Mouse (Mus musculus): ENCODE results near the gene Dab1.

Dab1 gene

DNA sequence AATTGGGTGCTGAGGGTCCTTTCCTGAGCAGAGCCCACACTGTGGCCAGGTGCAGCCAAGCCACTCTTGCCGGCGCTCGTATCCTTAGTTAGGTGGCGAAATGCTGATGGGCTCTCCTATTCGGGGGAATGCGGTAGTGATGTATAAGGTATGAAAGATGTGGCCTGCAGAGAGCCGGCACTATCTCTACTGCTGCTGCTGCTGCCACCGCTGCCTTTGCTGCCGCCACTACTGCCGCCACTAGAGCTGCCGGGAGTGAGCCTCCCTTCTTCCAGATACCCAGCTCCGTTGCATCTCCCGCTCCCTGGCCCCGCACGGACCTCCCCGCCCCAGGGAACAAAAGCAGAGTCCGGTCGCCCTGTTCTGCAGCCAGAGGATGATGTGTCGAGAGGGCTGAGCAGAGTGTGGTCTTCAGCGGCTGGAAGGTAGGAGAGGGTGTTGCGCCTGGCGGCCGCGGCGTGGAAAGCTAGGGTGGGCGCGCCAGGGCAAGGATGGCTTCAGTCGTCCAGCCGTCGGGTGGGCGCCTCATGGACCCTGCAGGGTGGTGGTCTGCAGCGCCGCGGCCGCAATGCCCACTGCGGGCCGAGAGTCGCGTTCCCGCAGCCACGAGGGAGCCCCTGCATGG is at the start of gene Dab1:
Gene Dab1, plus strand, starts transcription at position 39 of the 625 bp plus-strand sequence.
- no peak for DNase-seq

DNA sequence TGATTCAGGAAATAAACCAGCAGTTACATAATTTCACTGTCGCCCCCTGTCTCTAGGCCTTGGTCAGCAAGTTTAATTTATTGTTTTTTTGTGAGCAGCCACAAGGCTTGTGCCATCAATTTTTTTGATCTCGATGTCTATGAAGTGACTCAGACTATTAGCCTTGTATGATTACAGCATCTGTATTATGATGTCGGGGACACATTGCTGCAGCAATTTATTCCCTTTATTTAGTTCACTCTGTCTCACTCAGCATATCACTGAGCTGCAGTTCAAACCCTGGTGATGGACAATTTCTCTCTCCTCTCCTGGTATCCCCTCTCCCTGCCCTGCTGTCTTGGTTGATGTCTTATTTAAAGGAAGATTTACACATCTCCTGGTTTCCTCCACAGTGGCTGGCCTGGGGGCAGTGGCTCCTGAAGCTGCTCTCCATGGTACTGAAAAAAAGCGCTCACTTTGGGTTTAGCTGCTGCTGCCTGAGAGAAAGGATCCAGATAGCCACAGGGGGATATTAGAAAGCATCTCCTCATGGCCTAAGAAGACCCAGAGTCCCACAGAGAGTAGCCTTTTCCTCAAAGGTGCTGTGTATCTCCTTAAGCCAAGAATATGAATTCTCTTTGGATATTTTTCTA is 47.3 kb upstream of the Dab1 start:
- peak; percentile 64 for DNase-seq

DNA sequence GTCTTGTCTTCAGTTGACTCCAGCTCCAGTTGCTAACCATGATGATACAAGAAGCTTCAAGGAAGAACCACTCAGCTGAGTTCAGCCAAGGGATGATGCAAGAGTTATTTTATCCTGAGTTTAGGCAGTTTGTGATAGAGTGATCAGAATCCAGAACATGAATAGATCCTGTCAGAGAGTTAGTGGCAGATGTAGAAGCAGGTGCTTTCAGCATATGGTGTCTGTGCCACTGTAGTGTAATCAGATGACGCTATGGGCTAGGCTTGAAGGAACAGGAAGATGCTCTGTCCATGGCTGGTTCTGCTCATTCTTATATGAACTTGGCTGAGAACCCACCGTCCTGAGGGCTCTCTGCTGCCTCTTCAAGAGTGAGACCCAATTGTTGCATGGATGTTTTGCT is 43.6 kb upstream of the Dab1 start:
- no peak for DNase-seq

DNA sequence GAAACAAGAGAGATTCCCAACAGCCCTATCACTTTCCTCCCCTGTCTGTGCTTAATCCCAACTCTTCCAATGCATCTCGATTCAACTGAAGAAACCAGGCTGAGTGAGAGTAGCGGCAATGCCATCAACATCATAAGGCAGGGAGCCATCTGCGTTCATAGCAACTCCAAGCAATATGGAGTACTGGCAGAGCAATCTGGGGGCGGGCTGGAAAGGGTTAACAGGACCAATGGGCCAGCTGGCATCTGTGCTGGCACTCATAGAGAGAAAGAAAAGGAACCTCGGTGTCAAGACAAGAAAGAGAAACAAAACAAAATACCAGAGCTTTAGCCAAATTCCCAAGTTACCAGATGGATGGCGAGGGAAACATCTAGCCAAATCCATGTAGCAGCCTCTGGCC is 42.9 kb upstream of the Dab1 start:
- DNase-seq, result no peak

DNA sequence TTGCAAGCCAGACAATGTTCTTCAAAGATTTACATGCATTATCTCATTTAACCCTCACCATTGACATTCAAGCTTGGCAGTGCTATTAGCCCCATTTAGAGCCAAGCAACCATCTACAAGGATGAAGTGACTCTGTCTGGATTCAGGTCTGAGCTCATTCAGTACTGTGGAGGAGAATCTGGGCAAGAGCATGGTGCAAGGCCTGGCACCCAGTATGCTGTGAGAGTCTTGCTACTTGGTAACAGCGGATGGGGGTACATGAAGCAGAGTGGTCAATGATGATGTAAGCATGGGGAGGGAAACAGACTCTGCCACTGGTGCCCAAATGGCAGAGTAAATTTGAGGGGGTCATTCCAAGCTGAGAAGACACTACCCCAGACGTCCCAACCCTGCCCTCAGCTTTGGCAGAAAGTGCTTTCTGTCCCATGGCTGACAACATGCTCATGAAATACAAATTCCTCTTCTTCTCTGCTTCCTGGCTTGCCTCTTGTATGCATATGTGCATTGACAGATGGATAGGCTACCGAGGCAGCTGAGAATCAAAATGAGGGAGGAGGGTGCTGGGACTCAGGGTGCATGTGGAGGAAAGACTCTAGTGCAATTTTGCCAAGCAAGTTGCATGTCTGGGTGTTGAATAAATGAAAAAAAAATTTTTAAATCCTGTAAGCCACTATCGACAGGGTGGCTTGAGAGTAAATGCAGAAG is 41.9 kb upstream of the Dab1 start:
- DNase-seq, result no peak

DNA sequence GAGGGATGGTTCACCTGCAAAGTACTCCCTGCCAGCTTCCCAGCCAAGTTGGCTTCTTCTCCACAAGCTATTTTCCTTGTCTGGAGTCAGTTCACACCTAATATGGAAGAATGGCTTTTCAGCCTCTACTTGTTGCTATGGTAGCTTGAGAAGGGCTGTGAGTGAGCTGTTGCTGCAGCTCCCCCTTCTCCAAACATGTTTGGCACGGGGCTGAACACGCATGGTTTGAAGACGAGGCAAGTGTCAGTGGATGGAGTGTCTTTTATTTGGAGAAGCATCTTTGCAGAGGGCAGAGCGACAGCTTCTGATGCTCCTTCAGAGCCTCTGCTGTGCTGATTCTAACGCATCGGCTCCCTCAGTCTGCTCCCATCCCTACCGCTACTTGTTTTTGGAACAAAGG is 41.3 kb upstream of the Dab1 start:
- DNase-seq, result no peak

DNA sequence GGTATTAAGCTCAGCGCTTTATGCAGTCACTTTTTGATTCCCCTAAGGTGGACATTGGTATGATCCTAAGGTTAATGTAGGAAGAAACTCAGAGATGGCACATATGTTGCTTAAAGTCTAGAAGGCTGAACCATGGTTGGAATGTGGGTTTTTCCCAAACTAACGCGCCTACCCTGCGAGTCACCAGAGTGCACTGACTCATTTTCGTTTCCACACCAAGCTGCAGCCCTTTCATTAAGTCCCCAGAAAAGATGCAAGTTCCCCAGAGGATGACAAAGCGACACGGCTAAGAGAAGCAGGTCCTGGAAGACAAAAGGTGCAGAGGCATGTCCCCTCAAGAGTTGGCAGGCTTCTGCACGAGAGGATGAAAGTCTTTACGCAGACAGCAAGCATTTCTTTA is 39.1 kb upstream of the Dab1 start:
- no peak for DNase-seq

DNA sequence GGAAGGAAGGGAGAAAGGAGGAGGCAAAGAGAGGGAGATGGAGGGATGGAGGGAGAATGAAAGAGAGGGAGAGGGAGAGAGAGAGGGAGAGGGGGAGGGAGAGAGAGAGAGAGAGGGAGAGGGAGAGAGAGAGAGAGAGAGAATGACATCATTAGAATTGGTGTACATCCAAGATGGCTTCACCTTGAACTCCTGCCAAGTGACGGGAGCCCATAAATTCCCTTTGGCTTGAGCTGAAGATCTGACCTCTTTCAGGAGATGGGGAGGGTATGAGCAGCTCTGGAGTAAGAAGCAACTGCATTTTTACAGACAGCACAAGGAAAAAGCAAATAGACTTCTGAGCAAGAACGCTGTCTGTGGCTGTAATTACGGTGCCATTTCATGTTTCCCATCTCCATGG is 4.1 kb upstream of the Dab1 start:
- DNase-seq, result peak; percentile 11

DNA sequence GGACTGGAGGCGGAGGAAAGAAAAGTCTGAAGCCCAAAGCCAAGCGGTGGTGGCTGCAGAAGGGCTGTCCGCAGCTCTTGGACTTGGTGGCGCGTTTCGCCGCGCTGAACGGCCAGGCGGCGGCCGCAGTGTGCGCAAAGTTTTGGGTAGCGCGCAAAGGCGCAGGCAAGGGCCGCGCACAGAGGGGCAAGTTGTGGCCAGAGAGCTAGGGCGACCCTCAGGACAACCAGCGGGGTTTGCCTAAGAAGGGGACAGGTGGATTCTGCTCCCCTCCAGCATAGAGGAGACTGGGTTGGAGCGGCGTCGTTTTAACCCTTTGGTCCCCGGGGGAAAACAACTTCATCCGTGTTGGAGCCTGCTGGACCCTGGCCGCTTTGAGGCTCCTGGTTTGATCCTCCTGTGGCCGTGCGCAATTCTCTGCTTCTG is 800 bp downstream of the Dab1 start:
- peak; percentile 27 for DNase-seq

DNA sequence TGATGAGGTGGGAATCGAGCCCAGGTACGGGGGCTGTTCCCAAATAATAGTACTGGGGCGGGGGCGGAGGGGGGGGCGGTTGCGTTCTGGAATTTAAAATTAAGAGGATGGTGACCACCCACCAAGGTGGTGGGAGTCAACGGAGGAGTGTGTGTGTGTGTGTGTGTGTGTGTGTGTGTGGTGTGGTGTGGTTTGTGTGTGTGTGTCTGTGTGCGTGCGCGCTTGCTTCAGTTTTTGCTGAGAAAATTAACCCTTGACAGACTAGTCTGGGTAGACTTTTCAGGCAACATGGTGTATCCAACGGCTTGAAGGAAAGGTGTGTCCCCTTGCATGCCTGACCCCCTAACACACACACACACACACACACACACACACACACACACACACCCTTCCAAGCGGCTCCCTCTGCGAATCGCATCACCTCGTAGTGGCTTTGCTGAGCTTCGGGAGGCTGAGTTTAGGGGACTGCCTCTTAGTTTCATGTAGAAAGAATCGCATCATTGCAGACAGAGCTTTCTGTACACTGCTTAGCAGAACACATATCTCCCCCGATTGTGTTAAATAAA is 1.5 kb downstream of the Dab1 start:
- no peak for DNase-seq

DNA sequence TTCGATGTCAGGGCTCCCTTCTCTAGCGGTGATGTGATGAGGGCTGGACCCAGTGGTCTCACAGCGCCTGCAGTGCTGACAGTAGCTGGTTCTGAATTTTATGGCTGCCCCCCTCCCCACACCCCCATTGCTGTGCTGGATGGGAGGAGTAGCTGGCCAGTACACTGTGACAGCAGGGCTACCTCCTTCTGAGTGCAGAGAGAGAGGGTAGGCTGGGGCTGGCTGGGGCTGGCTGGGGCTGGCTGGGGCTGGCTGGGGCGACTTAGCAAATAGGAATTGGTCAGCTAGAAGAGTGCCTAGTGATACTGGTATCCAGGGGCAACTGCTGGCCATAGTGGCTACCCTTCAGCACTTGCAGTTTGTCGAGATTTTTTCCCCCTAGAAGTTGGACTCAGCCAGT is 2.4 kb downstream of the Dab1 start:
- no peak for DNase-seq

DNA sequence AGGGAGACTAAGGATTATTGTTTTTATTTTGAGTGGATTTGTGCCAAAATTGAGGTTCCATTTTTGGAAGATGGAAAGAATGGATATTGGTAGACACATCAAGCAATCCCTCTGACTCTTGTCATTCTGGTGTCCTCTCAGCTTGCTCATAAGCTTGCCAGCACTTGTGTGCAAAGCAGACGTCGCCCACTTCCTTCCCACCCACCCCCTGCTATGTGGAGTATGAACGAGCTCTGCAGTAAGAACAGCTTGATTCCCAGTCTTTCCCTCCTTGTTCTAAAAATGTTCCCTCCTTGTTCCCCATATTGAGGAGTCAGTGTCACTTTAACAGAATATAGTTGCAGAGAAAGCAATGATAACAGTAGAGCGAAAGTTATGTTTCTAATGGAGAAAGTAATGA is 11.0 kb downstream of the Dab1 start:
- DNase-seq, result no peak

DNA sequence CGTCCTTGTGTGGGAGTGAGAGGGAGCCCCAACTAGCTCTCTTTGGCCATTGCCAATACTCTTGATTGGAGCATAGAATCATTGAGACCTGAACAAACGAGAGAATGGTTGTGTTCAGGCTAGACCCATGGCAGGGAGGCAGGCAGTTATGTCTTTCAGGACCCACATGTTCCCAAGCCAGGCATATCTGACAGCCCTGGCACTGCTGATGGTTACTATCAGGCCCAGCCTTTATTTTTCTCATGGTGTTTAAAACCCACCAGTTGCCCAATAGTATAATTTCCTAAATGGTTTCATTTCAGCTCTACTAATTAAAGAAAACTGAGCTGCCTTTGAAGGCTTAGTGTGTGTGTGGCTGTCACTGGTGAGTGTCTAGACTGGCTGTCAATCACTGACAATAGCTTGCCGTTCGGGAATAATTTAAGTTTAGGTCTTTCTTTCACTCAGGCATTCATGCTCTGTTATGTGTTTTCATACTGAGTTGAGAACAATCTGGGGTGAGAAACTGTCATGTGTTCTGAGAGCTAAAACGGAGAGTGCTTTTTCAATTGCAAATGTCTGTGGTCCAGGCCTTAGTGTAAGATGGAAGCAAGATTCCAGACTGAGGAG is 17.1 kb downstream of the Dab1 start:
- no peak for DNase-seq

DNA sequence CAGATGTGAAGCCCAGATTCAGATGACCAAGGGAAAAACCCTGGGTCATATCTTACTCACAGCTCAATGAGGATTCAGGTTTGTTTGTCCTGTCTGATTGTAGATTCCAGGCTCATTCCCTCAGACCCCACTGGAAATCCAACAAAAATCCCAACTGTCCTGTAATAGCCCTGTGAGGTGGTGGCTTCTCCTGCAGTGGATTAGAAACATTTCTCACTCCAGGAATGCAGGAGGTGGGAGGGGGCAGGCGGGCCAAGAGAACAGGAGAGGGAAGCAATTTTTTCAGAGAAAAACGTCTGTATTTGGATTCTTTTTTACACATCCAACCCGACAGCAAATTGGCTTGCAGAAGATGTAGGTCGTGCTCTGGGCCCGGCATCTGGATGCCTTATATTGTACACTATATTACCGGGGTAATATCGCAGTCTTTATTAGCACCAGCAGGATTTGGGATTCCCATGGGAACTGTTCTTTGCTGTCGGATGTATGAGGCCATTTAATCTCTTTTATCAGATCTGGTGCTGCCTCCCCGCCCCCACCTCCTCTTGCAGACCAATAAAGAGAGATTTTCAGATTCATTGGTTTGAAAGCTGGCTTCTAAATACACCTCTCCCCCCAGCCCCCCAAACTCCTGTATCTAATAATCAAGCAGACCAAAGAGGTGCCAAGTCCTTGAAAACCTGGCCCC is 29.2 kb downstream of the Dab1 start:
- DNase-seq, result no peak

DNA sequence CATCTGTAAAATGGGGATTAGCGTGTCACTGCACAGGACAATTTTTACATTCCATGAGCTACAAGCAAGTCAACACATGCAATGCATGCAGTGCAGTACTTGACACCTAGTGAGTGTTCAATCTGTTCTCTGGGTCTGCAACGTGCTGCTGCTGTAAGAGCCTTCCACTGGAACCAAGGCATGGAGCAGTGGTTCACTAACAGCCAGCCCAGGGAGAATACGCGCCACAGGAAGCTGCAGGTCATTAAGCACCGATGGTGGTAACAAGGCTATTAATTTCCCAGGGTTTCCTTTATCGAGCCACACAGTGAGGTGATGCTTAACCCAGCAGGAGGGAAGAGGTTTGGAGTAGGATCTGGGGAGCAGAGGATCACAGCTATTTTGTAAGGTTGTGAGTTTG is 36.6 kb downstream of the Dab1 start:
- DNase-seq, result no peak

DNA sequence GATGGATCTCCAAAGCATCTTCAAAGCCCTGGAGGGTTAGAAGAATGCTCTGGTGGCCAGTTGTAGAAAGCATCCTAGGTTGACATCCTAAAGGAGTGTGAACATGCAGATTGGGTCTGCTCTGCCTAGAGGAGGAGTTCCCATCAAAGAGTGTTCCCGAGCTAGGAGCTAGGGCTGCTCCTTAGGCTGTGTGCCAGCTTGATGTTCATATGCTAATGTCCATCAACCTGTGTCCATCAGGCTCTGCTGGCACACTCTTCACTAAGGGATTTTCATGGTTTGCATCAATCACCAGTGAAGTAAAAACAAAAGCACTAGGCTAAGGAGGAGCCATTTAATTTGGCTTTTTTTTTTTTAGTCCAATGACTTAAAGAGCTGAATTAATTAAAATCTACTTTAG is 42.2 kb downstream of the Dab1 start:
- no peak for DNase-seq

DNA sequence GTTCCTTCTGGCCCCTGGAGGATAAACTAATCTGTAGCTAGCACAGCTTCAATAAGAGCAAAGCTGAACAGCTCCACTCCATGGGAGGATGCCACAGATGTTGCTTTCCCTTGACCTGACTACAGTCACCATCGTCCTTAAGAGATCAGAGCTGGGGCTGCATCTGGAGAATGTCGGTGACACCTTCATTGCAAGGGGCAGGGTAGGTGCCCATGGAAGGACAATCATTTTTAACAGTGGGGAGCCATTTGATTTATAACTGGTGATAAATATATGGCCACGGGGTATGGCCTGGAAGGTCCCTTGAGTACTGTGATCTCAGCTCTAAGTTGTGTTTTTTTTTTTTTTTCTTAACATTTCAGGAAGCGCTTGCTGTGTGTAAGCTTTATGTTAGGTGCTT is 48.3 kb downstream of the Dab1 start:
- DNase-seq, result no peak

DNA sequence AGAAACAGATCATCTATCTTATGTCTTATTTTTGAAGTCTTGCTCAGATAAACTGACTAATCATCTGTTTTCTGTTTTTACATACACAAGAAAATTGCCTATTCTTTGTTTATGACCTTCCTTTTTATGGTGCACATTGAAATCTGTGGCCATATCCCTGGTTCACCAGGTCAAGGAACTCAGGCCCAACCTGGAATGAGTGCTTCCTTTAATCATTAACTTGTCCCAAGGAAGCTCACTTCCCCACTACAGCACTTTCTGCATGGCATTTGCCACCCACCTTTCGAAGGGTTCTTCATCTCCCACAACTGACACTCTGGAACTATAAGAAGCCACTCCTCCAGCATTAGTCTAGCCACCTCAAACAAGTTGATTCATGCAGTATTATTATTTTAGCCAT is 58.0 kb downstream of the Dab1 start:
- DNase-seq, result no peak

DNA sequence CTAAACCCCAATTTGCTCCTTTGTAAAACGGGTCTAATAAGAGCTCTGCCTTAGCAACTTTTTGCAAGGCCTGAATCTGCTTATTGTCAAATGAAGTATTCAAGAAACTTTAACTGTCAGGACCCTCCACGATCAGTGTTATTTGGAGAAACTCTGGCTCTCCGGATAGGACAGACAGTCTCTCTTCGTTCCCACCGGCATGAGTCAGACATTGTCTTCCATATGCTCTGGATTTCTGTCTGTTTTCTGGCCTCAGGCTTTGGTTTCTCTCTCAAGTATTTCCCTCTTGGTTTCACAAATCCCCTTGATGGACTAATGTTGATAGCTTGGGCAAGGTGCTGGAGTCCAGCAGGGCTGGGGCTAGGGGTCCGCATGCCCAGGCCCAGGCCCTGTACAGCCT is 59.3 kb downstream of the Dab1 start:
- no peak for DNase-seq

DNA sequence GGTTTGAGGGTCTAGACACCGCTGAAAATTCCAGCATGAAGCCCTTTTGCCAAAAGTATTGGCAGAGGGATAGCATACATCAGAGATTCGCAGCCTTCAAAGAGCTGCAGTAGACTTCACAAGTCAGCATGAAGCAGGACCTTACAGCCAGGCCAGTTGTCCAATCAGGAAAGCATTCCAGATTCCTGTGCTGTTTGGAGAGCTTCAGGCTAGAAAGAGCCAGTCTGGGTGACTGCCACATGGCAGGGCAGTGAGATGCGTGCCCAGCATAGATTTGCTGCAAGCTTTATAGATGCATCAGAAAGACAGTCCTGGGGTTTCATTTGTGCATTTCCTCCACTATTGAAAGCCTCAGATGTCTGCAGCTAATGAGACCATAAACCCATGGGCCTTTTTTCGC is 66.0 kb downstream of the Dab1 start:
- no peak for DNase-seq

DNA sequence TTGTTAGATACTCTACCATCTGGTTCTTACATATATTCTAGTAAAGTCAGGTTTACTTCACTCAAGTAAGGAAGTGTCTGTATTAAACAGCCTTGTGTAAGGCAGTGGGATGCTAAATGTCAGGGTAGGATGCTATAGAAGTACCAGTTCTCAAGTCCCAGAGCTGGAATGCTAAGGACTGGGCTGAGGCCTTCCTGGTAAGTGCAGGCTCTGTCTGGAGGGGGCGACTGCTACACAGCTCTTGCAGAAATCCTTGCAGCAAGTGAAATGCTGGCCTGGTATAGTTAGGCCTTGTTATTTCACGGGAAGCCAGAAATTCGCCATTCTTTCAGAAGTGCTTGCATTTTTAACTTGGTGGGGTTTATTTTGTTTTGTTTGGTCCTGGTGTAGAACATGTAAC is 72.6 kb downstream of the Dab1 start:
- DNase-seq, result peak; percentile 17

DNA sequence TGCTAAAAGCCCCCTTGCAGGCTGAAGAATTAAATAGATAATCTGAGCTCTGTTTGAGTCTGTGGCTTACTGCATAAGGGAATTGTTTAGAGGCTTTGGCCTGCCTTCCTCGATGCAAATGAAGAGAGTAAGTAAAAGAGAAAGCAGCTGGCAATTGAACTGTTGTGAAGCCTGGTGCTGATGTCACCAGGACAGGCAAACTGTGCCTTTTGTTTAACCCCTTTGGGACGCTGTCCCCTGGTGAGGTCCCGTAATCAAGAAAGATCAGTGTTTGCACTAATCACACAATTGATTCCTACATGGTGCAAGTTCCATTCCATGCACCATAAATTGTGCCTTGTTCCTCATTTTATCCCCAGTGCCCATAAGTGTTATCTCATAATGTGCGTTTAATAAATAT is 80.6 kb downstream of the Dab1 start:
- no peak for DNase-seq

DNA sequence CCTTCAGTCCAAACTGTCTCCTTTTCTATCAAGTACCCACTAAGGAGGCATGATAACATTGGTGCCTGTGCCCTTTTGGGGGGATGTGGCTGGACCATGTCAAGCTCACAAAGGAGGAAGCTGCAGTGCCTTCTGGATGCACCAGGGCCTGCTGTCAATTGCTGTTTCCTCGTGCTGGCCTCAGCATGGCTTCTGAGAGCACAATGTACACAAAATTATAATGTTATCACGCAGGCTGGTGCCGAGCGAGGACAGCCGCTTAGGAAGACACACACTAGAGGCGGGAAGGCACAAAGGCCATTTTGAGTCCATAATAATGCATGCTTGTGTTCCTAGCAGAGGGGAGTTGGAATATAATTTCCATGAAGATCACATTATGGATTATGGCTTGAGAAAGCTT is 81.2 kb downstream of the Dab1 start:
- no peak for DNase-seq
